Mouse (Mus musculus) lung, postnatal 0 days (tissue): ENCODE data around the gene Abi2.

ENCODE experiments used
- CTCF ChIP-seq: IDR thresholded peaks from 2 replicates; pipeline ENCODE4 v1.5.1; 2016; ENCODE audit warnings: antibody characterized with exemption, mild to moderate bottlenecking
- EP300 ChIP-seq: IDR thresholded peaks from 2 replicates; pipeline ENCODE4 v1.6.1; 2016; ENCODE audit warnings: antibody characterized with exemption, mild to moderate bottlenecking, control low read depth

DNA sequence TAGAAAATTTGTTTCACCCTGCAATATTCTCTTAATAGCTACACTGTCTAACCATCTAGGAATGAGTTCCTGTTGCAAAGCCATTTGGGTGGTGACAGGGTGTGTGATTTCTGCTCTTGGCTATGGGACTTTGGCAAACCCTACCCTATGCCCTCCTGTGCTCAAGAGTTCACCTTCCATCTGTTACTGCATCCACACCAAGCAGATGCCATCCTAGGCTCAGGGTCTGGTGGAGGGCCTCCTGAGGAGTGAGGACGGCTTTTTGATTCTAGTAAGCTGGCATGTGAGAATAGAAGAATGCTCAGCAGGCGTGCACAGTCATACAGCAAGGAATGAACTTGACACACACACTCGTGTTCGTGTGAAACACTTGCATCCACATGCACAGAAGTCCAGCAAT lies 81.1 kb downstream of the Abi2 start:
- TF ChIP-seq CTCF (no peak), EP300 (no peak)
